Mouse (Mus musculus) small intestine, adult 2 months (tissue): ENCODE measurements around the gene Slc25a20.

Experiments
- CTCF ChIP-seq: fragments of 200-500 bp; IDR thresholded peaks from 2 replicates; pipeline ENCODE4 v1.5.1; 2012; ENCODE audit warnings: low read depth, mild to moderate bottlenecking, control low read depth, inconsistent platforms, low read length, moderate library complexity, mixed read lengths; ENCODE audit not compliant: insufficient replicate concordance, insufficient read length; ENCODE audit errors: extremely low read depth
- POLR2A ChIP-seq: fragments of 200-500 bp; IDR thresholded peaks from 2 replicates; pipeline ENCODE4 v1.6.1; 2012; ENCODE audit warnings: low read depth, mild to moderate bottlenecking, control low read depth, inconsistent platforms, low read length, moderate library complexity

DNA sequence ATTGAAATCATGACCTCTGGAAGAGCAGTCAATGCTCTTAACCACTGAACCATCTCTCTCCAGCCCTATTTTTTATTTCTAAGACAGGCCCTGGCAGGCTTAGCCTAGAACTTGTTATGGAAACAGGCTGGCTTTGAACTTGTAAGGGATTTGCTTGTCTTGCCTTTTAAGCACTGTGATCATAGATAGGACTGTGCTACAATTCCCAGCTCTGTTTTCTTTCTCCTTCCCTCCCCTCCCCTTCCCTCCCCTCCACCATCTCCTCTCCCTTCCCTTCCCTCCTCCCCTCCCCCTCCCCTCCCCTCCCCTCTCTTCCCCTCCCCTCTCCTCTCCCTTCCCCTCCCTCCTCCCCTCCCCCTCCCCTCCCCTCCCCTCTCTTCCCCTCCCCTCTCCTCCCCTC, 40.6 kb downstream of the Slc25a20 start:
- TF ChIP-seq CTCF = no peak
- TF ChIP-seq POLR2A = no peak
